Mouse (Mus musculus) liver, postnatal 0 days (tissue): ENCODE results near the gene L3mbtl4.
"Not testable (repeated sequence)": the region's sequence is repeated elsewhere in the genome, so short reads cannot be mapped to it uniquely, and the experiment has no call there.

Experiments
- CTCF ChIP-seq: sonication (generic); IDR thresholded peaks from 2 replicates; pipeline ENCODE4 v1.5.1; 2016; ENCODE audit warnings: antibody characterized with exemption, low read depth
- EP300 ChIP-seq: IDR thresholded peaks from 2 replicates; pipeline ENCODE4 v1.6.1; 2016; ENCODE audit warnings: antibody characterized with exemption, low read depth, mild to moderate bottlenecking

DNA sequence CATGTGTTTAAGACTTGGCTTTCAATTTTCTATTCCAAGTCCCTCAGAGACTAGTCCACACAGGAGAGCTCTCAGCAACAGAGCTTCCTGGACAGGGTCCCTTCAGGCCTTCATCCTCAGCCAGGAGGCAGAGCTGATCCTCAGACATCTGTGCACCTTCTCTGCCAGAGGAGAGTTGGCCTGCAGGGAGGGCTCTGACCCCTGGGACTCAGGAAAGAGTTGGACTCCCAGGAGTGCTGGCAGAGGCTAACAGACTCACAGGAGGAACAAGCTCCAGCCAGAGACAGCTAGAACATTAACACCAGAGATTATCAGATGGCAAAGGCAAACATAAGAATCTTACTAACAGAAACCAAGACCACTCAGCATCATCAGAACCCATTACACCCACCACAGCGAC, 133.5 kb downstream of the L3mbtl4 start:
- TF ChIP-seq CTCF, EP300: not testable (repeated sequence)
